Mouse (Mus musculus) midbrain, embryonic 16.5 days (tissue): ENCODE results near the gene Ankrd13c. TPM values are rescaled to one million over a fixed set of nuclear protein-coding genes. Genes with fewer than 3 reads are reported as not detected.

Source experiments
- ATAC-seq: fragments of 200-750 bp; cut with Nextera tagmentation; 2 replicates; pipeline ENCODE4 v1.8.0; 2017; ENCODE audit warnings: moderate TSS enrichment
- H3K27ac ChIP-seq: fragments of 300-500 bp; sonication (generic); 2 replicates; pipeline ENCODE4 v1.5.1; 2014; ENCODE audit warnings: mild to moderate bottlenecking, low read length, mixed read lengths
- H3K27me3 ChIP-seq: fragments of 300-500 bp; sonication (generic); 2 replicates; pipeline ENCODE4 v1.6.1; 2014; ENCODE audit warnings: low read depth, low read length, mixed read lengths; ENCODE audit not compliant: control insufficient read depth, insufficient read depth
- H3K36me3 ChIP-seq: fragments of 300-500 bp; sonication (generic); 2 replicates; pipeline ENCODE4 v1.6.1; 2014; ENCODE audit warnings: mild to moderate bottlenecking, low read length, moderate library complexity, mixed read lengths; ENCODE audit not compliant: control insufficient read depth, insufficient read depth
- H3K4me1 ChIP-seq: fragments of 300-500 bp; sonication (generic); 2 replicates; pipeline ENCODE4 v1.6.1; 2014; ENCODE audit warnings: mild to moderate bottlenecking, low read length, mixed read lengths; ENCODE audit not compliant: control insufficient read depth, insufficient read depth
- H3K4me2 ChIP-seq: fragments of 300-500 bp; sonication (generic); 2 replicates; pipeline ENCODE4 v1.6.1; 2014; ENCODE audit warnings: mild to moderate bottlenecking, low read length, mixed read lengths
- H3K4me3 ChIP-seq: fragments of 300-500 bp; sonication (generic); 2 replicates; pipeline ENCODE4 v1.5.1; 2014; ENCODE audit warnings: low read depth, mild to moderate bottlenecking, low read length, moderate library complexity, mixed read lengths
- H3K9ac ChIP-seq: fragments of 300-500 bp; sonication (generic); 2 replicates; pipeline ENCODE4 v1.6.1; 2014; ENCODE audit warnings: low read depth, low read length, mixed read lengths
- H3K9me3 ChIP-seq: fragments of 300-500 bp; sonication (generic); replicated peaks from 2 replicates; pipeline ENCODE4 v1.6.1; 2014; ENCODE audit warnings: mild to moderate bottlenecking, low read length, mixed read lengths; ENCODE audit not compliant: control insufficient read depth, poor library complexity, severe bottlenecking
- WGBS: fragments of 180-500 bp; shearing (Covaris S2); extraction: QIAGEN DNeasy Blood & Tissue Kit; methylation state at CpG from one replicate; pipeline ENCODE4 v1.1.7; 2014; 5-methylcytosine and 5-hydroxymethylcytosine counted together
- polyA plus RNA-seq: library from polyadenylated mRNA; unstranded; fragments of >200 nt; fragmentation: Nextera tagmentation; extraction: Ambion mirVana; gene quantifications from 2 replicates; pipeline ENCODE4 v1.2.1, GENCODE M21; 2015

Ankrd13c gene
- polyA plus RNA-seq, 1 experiment from 2014 or later: 25.5 TPM

- H3K36me3 ChIP-seq: no peaks in the 10 kb centered on the region
- H3K9ac ChIP-seq: peak within 1 kb of the TSS; percentile 91
- ATAC-seq: peak; percentile 97
- no peaks in the 10 kb centered on the region for H3K27me3 ChIP-seq
- H3K4me1 ChIP-seq: peaks cover 30% of the 10 kb centered on the region
- WGBS: under 1% methylated on average over 55 of the region's 55 CpGs
- H3K4me3 ChIP-seq: peak within 1 kb of the TSS; percentile 93
- H3K4me2 ChIP-seq: peak within 1 kb of the TSS; percentile 76
- H3K9me3 ChIP-seq: no peaks in the 10 kb centered on the region
- peak within 1 kb of the TSS; percentile 83 for H3K27ac ChIP-seq
Observed at GRCm38 (mm10) chr3:158036329-158036988, 89.4 kb downstream of the Ankrd13c start, which contains the start of the genes Srsf11 and Lrrc40. TSS of gene Srsf11 (minus strand) at chr3:158036639. TSS of gene Lrrc40 (plus strand) at chr3:158036662.

GRCm38 (mm10) chr3:158038106-158038505 is 91.1 kb downstream of the Ankrd13c start:
- ATAC-seq: no peak
- Histone ChIP-seq H3K4me1 (peaks cover 23% of the 10 kb centered on the region), H3K27me3 (no peaks in the 10 kb centered on the region), H3K27ac (no peak overlapping the region), H3K4me3 (no peak overlapping the region), H3K4me2 (no peak overlapping the region), H3K36me3 (no peaks in the 10 kb centered on the region), H3K9ac (no peak overlapping the region), H3K9me3 (no peaks in the 10 kb centered on the region)
- WGBS: 90% methylated on average over 3 of the region's 3 CpGs

GRCm38 (mm10) chr3:158040755-158041154 is 93.7 kb downstream of the Ankrd13c start:
- no peak for ATAC-seq
- Histone ChIP-seq H3K27me3 (no peaks in the 10 kb centered on the region), H3K4me3 (no peak overlapping the region), H3K9ac (no peak overlapping the region), H3K9me3 (no peaks in the 10 kb centered on the region), H3K4me2 (no peak overlapping the region), H3K36me3 (no peaks in the 10 kb centered on the region), H3K4me1 (peaks cover 8% of the 10 kb centered on the region), H3K27ac (no peak overlapping the region)
- 81% methylated on average over 2 of the region's 2 CpGs for WGBS

- Histone ChIP-seq H3K36me3 (peaks cover 6% of the 10 kb centered on the region; the same call in 1 of the 2 replicates), H3K9ac (no peak overlapping the region), H3K27me3 (no peaks in the 10 kb centered on the region), H3K4me3 (no peak overlapping the region), H3K9me3 (no peaks in the 10 kb centered on the region), H3K4me2 (no peak overlapping the region), H3K27ac (no peak overlapping the region), H3K4me1 (no peaks in the 10 kb centered on the region)
- WGBS: 80% methylated on average over 2 of the region's 2 CpGs
- no peak for ATAC-seq
Observed at GRCm38 (mm10) chr3:158049508-158049907, 102.5 kb downstream of the Ankrd13c start.

Other genes starting within 250 kb of the Ankrd13c start
- 2.2 and 2.3 TPM in 2 replicates for gene Cth, start 22.2 kb upstream of the Ankrd13c start, polyA plus RNA-seq
- 226 and 241 TPM in 2 replicates for gene Srsf11, start 89.4 kb downstream of the Ankrd13c start, polyA plus RNA-seq
- 58.4 and 61.9 TPM in 2 replicates for gene Lrrc40, start 89.4 kb downstream of the Ankrd13c start, polyA plus RNA-seq